Mouse (Mus musculus) heart, postnatal 0 days (tissue): ENCODE measurements around the gene Agpat3. TPM values are rescaled to one million over a fixed set of nuclear protein-coding genes. Genes with fewer than 3 reads are reported as not detected.

ENCODE experiments used
- ATAC-seq: fragments of 200-750 bp; cut with Nextera tagmentation; 2 replicates; pipeline ENCODE4 v1.8.0; 2017; ENCODE audit warnings: low read depth, moderate number of reproducible peaks, moderate library complexity; ENCODE audit not compliant: insufficient read depth
- DNase-seq: peaks from one replicate; pipeline ENCODE4 v3.0.0-alpha.2; 2016; ENCODE audit warnings: low spot score
- H3K27ac ChIP-seq: fragments of 300-500 bp; sonication (generic); 2 replicates; pipeline ENCODE4 v1.5.1; 2014; ENCODE audit warnings: low read depth, mild to moderate bottlenecking
- H3K27me3 ChIP-seq: fragments of 300-500 bp; sonication (generic); 2 replicates; pipeline ENCODE4 v1.6.1; 2014; ENCODE audit warnings: low read length, mixed read lengths; ENCODE audit not compliant: control insufficient read depth, insufficient read depth
- H3K36me3 ChIP-seq: fragments of 300-500 bp; sonication (generic); replicated peaks from 2 replicates; pipeline ENCODE4 v1.6.1; 2014; ENCODE audit warnings: low read length, mixed read lengths; ENCODE audit not compliant: control insufficient read depth, insufficient read depth
- H3K4me1 ChIP-seq: fragments of 300-500 bp; sonication (generic); 2 replicates; pipeline ENCODE4 v1.6.1; 2014; ENCODE audit warnings: antibody characterized with exemption; ENCODE audit not compliant: control insufficient read depth, insufficient read depth
- H3K4me2 ChIP-seq: fragments of 300-500 bp; sonication (generic); 2 replicates; pipeline ENCODE4 v1.6.1; 2014; ENCODE audit warnings: low read depth, mild to moderate bottlenecking, low read length, moderate library complexity
- H3K4me3 ChIP-seq: fragments of 300-500 bp; sonication (generic); 2 replicates; pipeline ENCODE4 v1.5.1; 2014; ENCODE audit warnings: low read depth, low read length
- H3K9ac ChIP-seq: fragments of 300-500 bp; sonication (generic); replicated peaks from 2 replicates; pipeline ENCODE4 v1.6.1; 2014; ENCODE audit warnings: low read depth, low read length, mixed read lengths
- H3K9me3 ChIP-seq: fragments of 300-500 bp; sonication (generic); replicated peaks from 2 replicates; pipeline ENCODE4 v1.6.1; 2016; ENCODE audit warnings: low read length; ENCODE audit not compliant: control insufficient read depth
- CTCF ChIP-seq: IDR thresholded peaks from 2 replicates; pipeline ENCODE4 v1.5.1; 2016; ENCODE audit warnings: antibody characterized with exemption, control low read depth, low read depth
- EP300 ChIP-seq: IDR thresholded peaks from 2 replicates; pipeline ENCODE4 v1.6.1; 2016; ENCODE audit warnings: antibody characterized with exemption, low read depth
- WGBS: fragments of 180-500 bp; shearing (Covaris S2); extraction: QIAGEN DNeasy Blood & Tissue Kit; methylation state at CpG from one replicate; pipeline ENCODE4 v1.1.7; 2014; 5-methylcytosine and 5-hydroxymethylcytosine counted together
- polyA plus RNA-seq: library from polyadenylated mRNA; unstranded; fragments of >200 nt; fragmentation: Nextera tagmentation; extraction: Ambion mirVana; gene quantifications from 2 replicates; pipeline ENCODE4 v1.2.1, GENCODE M21; 2015
- total RNA-seq: library from RNA; depleted of rRNA; stranded (reverse); fragments of >200 nt; gene quantifications from 2 replicates; pipeline ENCODE4 v1.2.3, GENCODE M21; 2014; ENCODE audit warnings: low replicate concordance

Agpat3 gene
- total and polyA plus RNA-seq, 2 experiments from 2014 or later, result 164 to 182 TPM

GRCm38 (mm10) chr10:78282411-78282810, 69.9 kb downstream of the Agpat3 start:
- DNase-seq, result no peak
- no peak for ATAC-seq
- TF ChIP-seq CTCF, result no peak
- no peak for TF ChIP-seq EP300
- Histone ChIP-seq H3K36me3 (peaks cover 90% of the 10 kb centered on the region), H3K9ac (no peak overlapping the region), H3K27ac (no peak overlapping the region), H3K4me3 (no peak overlapping the region), H3K4me1 (no peaks in the 10 kb centered on the region), H3K9me3 (no peaks in the 10 kb centered on the region), H3K4me2 (no peak overlapping the region), H3K27me3 (no peaks in the 10 kb centered on the region)
- WGBS, result 82% methylated on average over 4 of the region's 4 CpGs

GRCm38 (mm10) chr10:78280486-78280885, 71.8 kb downstream of the Agpat3 start:
- H3K27me3 ChIP-seq, result no peaks in the 10 kb centered on the region
- peaks cover 87% of the 10 kb centered on the region for H3K36me3 ChIP-seq
- no peak overlapping the region for H3K4me3 ChIP-seq
- no peak overlapping the region for H3K4me2 ChIP-seq
- H3K4me1 ChIP-seq, result no peaks in the 10 kb centered on the region
- DNase-seq (no peak), ATAC-seq (no peak)
- no peak overlapping the region for H3K27ac ChIP-seq
- no peaks in the 10 kb centered on the region for H3K9me3 ChIP-seq
- no peak overlapping the region for H3K9ac ChIP-seq
- TF ChIP-seq EP300, result no peak
- TF ChIP-seq CTCF, result no peak
- WGBS, result 74% methylated on average over 9 of the region's 9 CpGs

GRCm38 (mm10) chr10:78279210-78279609, 73.1 kb downstream of the Agpat3 start:
- DNase-seq (peak; percentile 67), ATAC-seq (peak; percentile 63)
- Histone ChIP-seq H3K4me3 (no peak overlapping the region), H3K4me2 (no peak overlapping the region), H3K27me3 (no peaks in the 10 kb centered on the region), H3K27ac (no peak overlapping the region), H3K36me3 (peaks cover 86% of the 10 kb centered on the region), H3K4me1 (no peaks in the 10 kb centered on the region), H3K9ac (no peak overlapping the region), H3K9me3 (no peaks in the 10 kb centered on the region)
- 52% methylated on average over 8 of the region's 8 CpGs for WGBS
- TF ChIP-seq EP300, result no peak
- TF ChIP-seq CTCF, result peak; percentile 86

GRCm38 (mm10) chr10:78277835-78278234, 74.5 kb downstream of the Agpat3 start:
- Histone ChIP-seq H3K4me1 (no peaks in the 10 kb centered on the region), H3K9ac (no peak overlapping the region), H3K4me3 (no peak overlapping the region), H3K4me2 (no peak overlapping the region), H3K27me3 (no peaks in the 10 kb centered on the region), H3K27ac (no peak overlapping the region), H3K36me3 (peaks cover 86% of the 10 kb centered on the region), H3K9me3 (no peaks in the 10 kb centered on the region)
- 71% methylated on average over 3 of the region's 3 CpGs for WGBS
- TF ChIP-seq EP300 (no peak), CTCF (no peak)
- no peak for DNase-seq
- no peak for ATAC-seq

GRCm38 (mm10) chr10:78276242-78276641, 76.0 kb downstream of the Agpat3 start:
- H3K4me2 ChIP-seq, result no peak overlapping the region
- TF ChIP-seq EP300 (no peak), CTCF (no peak)
- no peak for ATAC-seq
- DNase-seq, result no peak
- H3K27ac ChIP-seq, result no peak overlapping the region
- H3K9me3 ChIP-seq, result no peaks in the 10 kb centered on the region
- WGBS, result 97% methylated on average over 4 of the region's 4 CpGs
- H3K9ac ChIP-seq, result no peak overlapping the region
- H3K27me3 ChIP-seq, result no peaks in the 10 kb centered on the region
- H3K4me3 ChIP-seq, result no peak overlapping the region
- peaks cover 84% of the 10 kb centered on the region for H3K36me3 ChIP-seq
- no peaks in the 10 kb centered on the region for H3K4me1 ChIP-seq

GRCm38 (mm10) chr10:78272932-78273331, 79.4 kb downstream of the Agpat3 start:
- Histone ChIP-seq H3K27ac (no peak overlapping the region), H3K27me3 (no peaks in the 10 kb centered on the region), H3K36me3 (peaks cover 65% of the 10 kb centered on the region), H3K9me3 (no peaks in the 10 kb centered on the region), H3K9ac (no peak overlapping the region), H3K4me1 (no peaks in the 10 kb centered on the region), H3K4me3 (no peak overlapping the region), H3K4me2 (no peak overlapping the region)
- TF ChIP-seq CTCF, result no peak
- DNase-seq (peak; percentile 23), ATAC-seq (peak; percentile 49)
- WGBS, result 16% methylated on average over 8 of the region's 9 CpGs
